Mouse (Mus musculus): Measurements from ENCODE around the gene Arfgef2. TPM values are rescaled to one million over a fixed set of nuclear protein-coding genes. Genes with fewer than 3 reads are reported as not detected.
"Not testable (repeated sequence)": the region's sequence is repeated elsewhere in the genome, so short reads cannot be mapped to it uniquely, and the experiment has no call there.

The Arfgef2 gene
- polyA plus RNA-seq, 1 experiment from 2014 or later, result 4.7 TPM

GRCm38 (mm10) chr2:166786353-166787004 is 18.9 kb upstream of the Arfgef2 start:
- Histone ChIP-seq H3K27ac (replicated peaks) (peak overlapping the region; percentile 79), H3K4me1 (peaks cover 28% of the 10 kb centered on the region)
- WGBS, result under 1% methylated on average over 35 of the region's 35 CpGs

GRCm38 (mm10) chr2:166791738-166792137 is 13.7 kb upstream of the Arfgef2 start:
- Histone ChIP-seq H3K27me3 (replicated peaks; ENCODE audit: low read depth, poor library complexity, severe bottlenecking) (no peaks in the 10 kb centered on the region; the same call in 1 of the 2 replicates), H3K9me3 (no peaks in the 10 kb centered on the region), H3K27ac (replicated peaks) (no peak overlapping the region), H3K4me1 (peaks cover 32% of the 10 kb centered on the region), H3K4me3 (no peak overlapping the region), H3K36me3 (replicated peaks) (peaks cover 13% of the 10 kb centered on the region)
- WGBS, result 73% methylated on average over 5 of the region's 5 CpGs
- no peak for DNase-seq (ENCODE audit: low spot score)

More at GRCm38 (mm10) chr2:166786353-166787004, 18.9 kb upstream of the Arfgef2 start:
- Histone ChIP-seq H3K9me3 (no peaks in the 10 kb centered on the region), H3K4me3 (peak overlapping the region; percentile 79), H3K27me3 (replicated peaks; ENCODE audit: low read depth, poor library complexity, severe bottlenecking) (peaks cover 16% of the 10 kb centered on the region), H3K36me3 (replicated peaks) (no peaks in the 10 kb centered on the region)
- peak; percentile 92 for DNase-seq (ENCODE audit: low spot score)

GRCm38 (mm10) chr2:166792355-166792754 is 13.0 kb upstream of the Arfgef2 start, which contains the start of gene Trp53rkb:
Gene Trp53rkb (plus strand): TSS chr2:166792531.
- no peaks in the 10 kb centered on the region for H3K9me3 ChIP-seq
- peaks cover 19% of the 10 kb centered on the region for H3K36me3 ChIP-seq (replicated peaks)
- WGBS, result 76% methylated on average over 5 of the region's 5 CpGs
- H3K27ac ChIP-seq (replicated peaks), result peak within 1 kb of the TSS; percentile 87
- no peak for DNase-seq (ENCODE audit: low spot score)
- peak within 1 kb of the TSS; percentile 86 for H3K4me3 ChIP-seq
- H3K27me3 ChIP-seq (replicated peaks; ENCODE audit: low read depth, poor library complexity, severe bottlenecking), result no peaks in the 10 kb centered on the region; the same call in 1 of the 2 replicates
- H3K4me1 ChIP-seq, result peaks cover 26% of the 10 kb centered on the region

GRCm38 (mm10) chr2:166793542-166794214 is 11.7 kb upstream of the Arfgef2 start:
- peak; percentile 88 for DNase-seq (ENCODE audit: low spot score)
- peaks cover 32% of the 10 kb centered on the region for H3K36me3 ChIP-seq (replicated peaks)
- under 1% methylated on average over 76 of the region's 76 CpGs for WGBS

GRCm38 (mm10) chr2:166799615-166800472 is 5.5 kb upstream of the Arfgef2 start:
- DNase-seq (ENCODE audit: low spot score), result no peak
- WGBS, result 81% methylated on average over 11 of the region's 11 CpGs

More at GRCm38 (mm10) chr2:166793542-166794214, 11.7 kb upstream of the Arfgef2 start:
- Histone ChIP-seq H3K4me1 (peaks cover 25% of the 10 kb centered on the region), H3K27ac (replicated peaks) (peak overlapping the region; percentile 87), H3K4me3 (peak overlapping the region; percentile 86)
- not testable (repeated sequence) for H3K27me3 ChIP-seq (replicated peaks; ENCODE audit: low read depth, poor library complexity, severe bottlenecking); H3K9me3 ChIP-seq

GRCm38 (mm10) chr2:166800473-166800857 is 4.9 kb upstream of the Arfgef2 start:
- no peak for DNase-seq (ENCODE audit: low spot score)
- no peaks in the 10 kb centered on the region for H3K9me3 ChIP-seq
- WGBS, result 86% methylated on average over 7 of the region's 7 CpGs
- H3K36me3 ChIP-seq (replicated peaks), result peaks cover 33% of the 10 kb centered on the region
- no peaks in the 10 kb centered on the region for H3K27me3 ChIP-seq (replicated peaks; ENCODE audit: low read depth, poor library complexity, severe bottlenecking)
- H3K4me3 ChIP-seq, result no peak overlapping the region
- H3K27ac ChIP-seq (replicated peaks), result no peak overlapping the region
- peaks cover under 1% of the 10 kb centered on the region; the same call in 1 of the 2 replicates for H3K4me1 ChIP-seq

More at GRCm38 (mm10) chr2:166799615-166800472, 5.5 kb upstream of the Arfgef2 start:
- H3K4me3 ChIP-seq, result no peak overlapping the region
- H3K9me3 ChIP-seq, result no peaks in the 10 kb centered on the region
- no peak overlapping the region for H3K27ac ChIP-seq (replicated peaks)
- no peaks in the 10 kb centered on the region for H3K27me3 ChIP-seq (replicated peaks; ENCODE audit: low read depth, poor library complexity, severe bottlenecking)
- peaks cover 33% of the 10 kb centered on the region for H3K36me3 ChIP-seq (replicated peaks)
- H3K4me1 ChIP-seq, result peaks cover under 1% of the 10 kb centered on the region

- Histone ChIP-seq H3K4me3 (no peak overlapping the region), H3K27ac (replicated peaks) (no peak overlapping the region), H3K36me3 (replicated peaks) (peaks cover 23% of the 10 kb centered on the region), H3K4me1 (peaks cover 11% of the 10 kb centered on the region), H3K27me3 (replicated peaks; ENCODE audit: low read depth, poor library complexity, severe bottlenecking) (no peaks in the 10 kb centered on the region), H3K9me3 (no peaks in the 10 kb centered on the region)
- DNase-seq (ENCODE audit: low spot score), result no peak
- WGBS, result 75% methylated on average over 2 of the region's 2 CpGs
Observed at GRCm38 (mm10) chr2:166801436-166801835, 4.0 kb upstream of the Arfgef2 start.

- no peak for DNase-seq (ENCODE audit: low spot score)
- peaks cover 5% of the 10 kb centered on the region for H3K36me3 ChIP-seq (replicated peaks)
- H3K4me1 ChIP-seq, result peaks cover 18% of the 10 kb centered on the region
- no peaks in the 10 kb centered on the region for H3K27me3 ChIP-seq (replicated peaks; ENCODE audit: low read depth, poor library complexity, severe bottlenecking)
- 93% methylated on average over 3 of the region's 3 CpGs for WGBS
- H3K9me3 ChIP-seq, result no peaks in the 10 kb centered on the region
- H3K4me3 ChIP-seq, result no peak overlapping the region
- no peak overlapping the region for H3K27ac ChIP-seq (replicated peaks)
Observed at GRCm38 (mm10) chr2:166803298-166803697, 2.1 kb upstream of the Arfgef2 start.

- WGBS, result 23% methylated on average over 14 of the region's 14 CpGs
- Histone ChIP-seq H3K27me3 (replicated peaks; ENCODE audit: low read depth, poor library complexity, severe bottlenecking) (no peaks in the 10 kb centered on the region), H3K36me3 (replicated peaks) (no peaks in the 10 kb centered on the region), H3K27ac (replicated peaks) (peak overlapping the region; percentile 86), H3K4me3 (peak overlapping the region; percentile 92), H3K4me1 (peaks cover 18% of the 10 kb centered on the region), H3K9me3 (no peaks in the 10 kb centered on the region)
- DNase-seq (ENCODE audit: low spot score), result no peak
Observed at GRCm38 (mm10) chr2:166806173-166806705, 851 bp downstream of the Arfgef2 start.

GRCm38 (mm10) chr2:166806813-166807212 is 1.4 kb downstream of the Arfgef2 start:
- 77% methylated on average over 6 of the region's 6 CpGs for WGBS
- no peaks in the 10 kb centered on the region for H3K27me3 ChIP-seq (replicated peaks; ENCODE audit: low read depth, poor library complexity, severe bottlenecking)
- H3K4me3 ChIP-seq, result peak overlapping the region; percentile 92
- H3K36me3 ChIP-seq (replicated peaks), result no peaks in the 10 kb centered on the region
- no peaks in the 10 kb centered on the region for H3K9me3 ChIP-seq
- no peak for DNase-seq (ENCODE audit: low spot score)
- no peak overlapping the region for H3K27ac ChIP-seq (replicated peaks)
- H3K4me1 ChIP-seq, result peaks cover 18% of the 10 kb centered on the region

- Histone ChIP-seq H3K27ac (replicated peaks) (no peak overlapping the region), H3K4me3 (no peak overlapping the region), H3K36me3 (replicated peaks) (no peaks in the 10 kb centered on the region), H3K27me3 (replicated peaks; ENCODE audit: low read depth, poor library complexity, severe bottlenecking) (no peaks in the 10 kb centered on the region), H3K4me1 (peaks cover 18% of the 10 kb centered on the region), H3K9me3 (no peaks in the 10 kb centered on the region)
- DNase-seq (ENCODE audit: low spot score), result no peak
- 91% methylated on average over 5 of the region's 5 CpGs for WGBS
Observed at GRCm38 (mm10) chr2:166809499-166809898, 4.1 kb downstream of the Arfgef2 start.

- Histone ChIP-seq H3K9me3 (no peaks in the 10 kb centered on the region), H3K27ac (replicated peaks) (no peak overlapping the region), H3K36me3 (replicated peaks) (no peaks in the 10 kb centered on the region), H3K27me3 (replicated peaks; ENCODE audit: low read depth, poor library complexity, severe bottlenecking) (no peaks in the 10 kb centered on the region), H3K4me3 (no peak overlapping the region), H3K4me1 (peaks cover 13% of the 10 kb centered on the region)
- 92% methylated on average over 10 of the region's 10 CpGs for WGBS
- no peak for DNase-seq (ENCODE audit: low spot score)
Observed at GRCm38 (mm10) chr2:166810821-166811220, 5.4 kb downstream of the Arfgef2 start.

All from embryonic facial prominence, embryonic 10.5 days (tissue).